Mouse (Mus musculus) retina, postnatal 1 day (tissue): ENCODE measurements around the gene Ppp1r27.
A peak's percentile ranks its signal among the peaks of the same experiment; 100 is the strongest.

ENCODE experiments used
- DNase-seq: peaks from one replicate; pipeline ENCODE4 v3.0.0-alpha.2; 2012

Gene Ppp1r27

GRCm38 (mm10) chr11:120512790-120513453 is 38.0 kb downstream of the Ppp1r27 start:
- no peak for DNase-seq

GRCm38 (mm10) chr11:120510375-120511030 is 40.4 kb downstream of the Ppp1r27 start:
- DNase-seq, result peak; percentile 73

GRCm38 (mm10) chr11:120509940-120510339 is 41.0 kb downstream of the Ppp1r27 start:
- DNase-seq, result no peak

DNA sequence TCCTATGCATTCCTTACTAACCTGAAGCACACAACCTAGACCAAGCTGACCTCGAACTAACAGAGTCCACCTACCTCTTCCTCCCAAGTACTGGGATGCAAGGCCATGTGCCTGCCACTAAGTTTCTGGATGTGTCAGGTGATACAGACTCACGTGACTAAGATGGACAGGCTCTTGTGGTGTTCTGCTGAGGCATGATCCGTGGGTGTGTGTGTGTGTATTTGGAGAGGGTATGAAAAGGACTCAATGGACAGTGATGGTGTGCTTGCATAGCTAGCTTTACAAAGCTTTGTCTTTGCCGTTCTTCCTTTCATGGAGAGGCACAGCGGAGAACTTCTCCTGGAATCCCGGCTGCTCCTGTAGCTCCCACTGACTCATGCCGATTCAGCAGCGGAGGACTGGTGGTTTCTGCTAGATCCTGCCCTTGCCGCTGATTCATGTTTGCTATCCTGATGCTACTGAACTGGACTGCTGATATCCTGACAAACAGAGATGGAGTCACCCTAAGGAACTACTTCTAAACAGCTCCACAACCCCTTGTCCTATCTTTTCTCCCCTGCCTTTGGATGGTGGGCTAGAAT is 42.6 kb downstream of the Ppp1r27 start:
- no peak for DNase-seq

GRCm38 (mm10) chr11:120507611-120508289 is 43.2 kb downstream of the Ppp1r27 start:
- no peak for DNase-seq

DNA sequence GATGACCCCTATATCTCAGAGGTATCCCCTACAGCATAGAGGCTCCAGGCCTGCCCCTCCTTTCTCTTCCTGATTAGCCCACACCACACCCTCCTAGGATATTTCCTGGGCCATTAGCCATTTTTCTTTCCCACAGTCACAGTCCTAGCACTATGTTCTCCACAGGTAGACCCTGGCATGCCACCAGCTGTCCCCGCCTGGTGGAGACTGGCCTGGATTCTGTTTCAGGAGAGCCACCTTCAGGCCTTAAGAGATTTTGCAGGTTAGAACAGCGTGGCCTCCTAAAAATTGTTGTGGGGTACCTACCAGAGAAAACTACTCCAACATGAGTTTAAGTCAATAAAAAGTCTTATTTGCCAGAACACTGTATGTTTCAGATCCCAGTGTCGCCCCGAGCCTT is 44.0 kb downstream of the Ppp1r27 start:
- no peak for DNase-seq

DNA sequence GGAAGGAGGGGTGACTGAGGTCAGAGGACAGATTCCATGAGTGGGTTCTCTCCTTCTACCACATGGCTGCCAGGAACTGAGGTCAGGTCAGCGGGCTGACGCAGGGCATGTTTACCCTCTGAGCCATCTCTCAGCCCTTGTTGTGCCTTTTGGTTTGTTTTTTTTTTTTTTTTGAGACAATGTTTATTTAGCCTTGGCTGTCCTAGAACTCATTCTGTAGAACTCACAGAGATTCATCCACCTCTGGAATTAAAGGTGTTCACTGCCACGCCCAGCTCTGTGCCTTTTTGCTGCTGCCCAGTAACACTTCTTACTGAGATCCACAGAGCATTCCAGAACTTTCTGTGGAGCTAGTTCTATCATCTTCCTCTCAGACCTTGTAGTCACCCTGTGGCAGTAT is 45.3 kb downstream of the Ppp1r27 start:
- DNase-seq, result no peak

DNA sequence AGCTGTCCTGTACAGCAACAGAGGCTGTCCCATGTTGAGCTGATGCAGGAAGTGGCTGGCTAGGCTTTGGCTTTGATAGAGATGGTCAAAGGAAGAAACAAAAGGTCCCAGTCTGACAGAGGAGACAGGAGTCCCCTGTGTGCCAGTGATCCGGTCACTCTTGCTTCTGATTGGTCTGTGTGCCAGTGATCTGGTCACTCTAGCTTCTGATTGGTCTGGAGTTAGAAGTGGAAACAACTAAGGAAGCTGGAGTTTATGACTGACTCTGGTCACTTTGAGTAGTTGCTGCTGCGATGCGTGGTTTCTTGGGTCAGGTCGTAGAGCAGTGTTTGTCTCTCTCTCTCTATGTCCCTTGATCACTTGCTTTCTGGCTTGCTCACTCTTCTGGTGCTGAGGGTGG is 49.2 kb downstream of the Ppp1r27 start:
- no peak for DNase-seq

GRCm38 (mm10) chr11:120501018-120501417 is 49.9 kb downstream of the Ppp1r27 start:
- no peak for DNase-seq

DNA sequence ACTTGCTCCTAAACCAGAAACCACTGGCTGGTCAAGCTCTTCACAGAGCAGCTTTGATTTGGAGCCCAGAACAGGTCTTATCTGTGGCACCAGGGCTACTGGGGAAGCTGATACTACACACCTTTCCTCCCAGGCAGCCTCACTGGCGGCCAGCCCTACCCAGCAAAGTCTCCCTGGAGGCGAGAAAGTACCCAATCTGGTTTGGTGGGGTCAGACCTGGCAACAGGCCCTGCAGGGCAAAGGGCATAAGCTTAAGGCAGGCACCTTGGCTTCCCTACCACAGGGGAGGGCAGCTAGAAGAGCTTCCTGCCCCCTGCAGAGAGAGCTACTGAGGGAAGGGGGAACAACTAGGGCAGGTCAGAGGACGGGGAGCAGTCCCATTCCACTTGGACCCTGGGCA is 50.6 kb downstream of the Ppp1r27 start:
- no peak for DNase-seq
